Mouse (Mus musculus) activated CD4-positive, CD25-positive, alpha-beta regulatory T cell (primary cell): Measurements from ENCODE around the gene Fam205a2. TPM values are rescaled to one million over a fixed set of nuclear protein-coding genes. Genes with fewer than 3 reads are reported as not detected.

Experiments used
- polyA plus RNA-seq, 2 experiments: library from polyadenylated mRNA; unstranded; fragments of 100-300 nt; shearing (Covaris generic); gene quantifications; one replicate each; pipeline ENCODE4 v1.2.1; 2017

Gene Fam205a2
- not detected for polyA plus RNA-seq

GRCm38 (mm10) chr4:42528075-42528474 lies at the start of gene Fam205a2:
Fam205a2 (minus strand) TSS chr4:42528175.

Other genes with a start within 250 kb of the Fam205a2 start
- gene Gm21953, start 233.9 kb downstream of the Fam205a2 start, polyA plus RNA-seq: 1 to 10 TPM in 1 of 2 experiments, not detected in 1; 1.0 TPM
- gene Fam205a3, start 209.8 kb downstream of the Fam205a2 start, polyA plus RNA-seq: not detected
- gene Gm21586, start 88.8 kb downstream of the Fam205a2 start, polyA plus RNA-seq: 1 to 10 TPM in 1 of 2 experiments, not detected in 1; 1.0 TPM
- not detected for gene Gm2163, start 61.4 kb downstream of the Fam205a2 start, polyA plus RNA-seq
- not detected for gene Gm10591, start 84.0 kb upstream of the Fam205a2 start, polyA plus RNA-seq
- gene Gm2564, start 101.5 kb upstream of the Fam205a2 start, polyA plus RNA-seq: under 1 TPM in 1 of 2 experiments, not detected in 1; 0.39 TPM
- gene Ccl27b, start 127.1 kb upstream of the Fam205a2 start, polyA plus RNA-seq: not detected
- not detected for gene Il11ra2, start 133.7 kb upstream of the Fam205a2 start, polyA plus RNA-seq
- under 1 TPM in 1 of 2 experiments, not detected in 1; 0.32 TPM for gene 4930578G10Rik, start 207.4 kb upstream of the Fam205a2 start, polyA plus RNA-seq
- under 1 TPM in 1 of 2 experiments, not detected in 1; 0.31 TPM for gene Ccl19, start 228.4 kb upstream of the Fam205a2 start, polyA plus RNA-seq
- gene Ccl21a, start 245.8 kb upstream of the Fam205a2 start, polyA plus RNA-seq: not detected